Mouse (Mus musculus): Measurements from ENCODE around the gene Crhr1. TPM values are rescaled to one million over a fixed set of nuclear protein-coding genes. Genes with fewer than 3 reads are reported as not detected.
"Not testable (repeated sequence)": the region's sequence is repeated elsewhere in the genome, so short reads cannot be mapped to it uniquely, and the experiment has no call there.

Crhr1 gene
- polyA plus RNA-seq, 1 experiment from 2014 or later, result 9.3 TPM

DNA sequence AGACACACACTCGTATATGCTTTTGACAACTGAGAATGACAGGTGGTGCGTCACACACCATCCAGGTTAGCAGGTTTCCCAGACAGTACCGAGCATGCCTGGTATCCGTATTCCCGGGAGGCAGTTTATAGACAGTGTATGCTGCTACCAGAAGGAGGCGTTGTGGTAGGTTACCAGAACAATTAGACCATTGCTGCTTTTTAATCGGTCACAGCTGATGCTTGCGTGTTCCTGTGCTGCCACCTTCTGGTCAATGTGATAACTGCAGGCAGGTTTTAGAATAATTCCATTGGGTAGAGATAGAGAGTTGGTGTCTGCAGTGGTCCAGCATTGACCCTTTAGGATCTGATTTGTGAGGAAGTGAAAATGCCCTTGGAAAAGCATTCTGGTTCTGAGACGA is 63.1 kb downstream of the Crhr1 start:
- peak overlapping the region; percentile 40 for H3K4me2 ChIP-seq (ENCODE audit: low read length)
- no peak overlapping the region for H3K27ac ChIP-seq (ENCODE audit: low read length)
- 8% methylated on average over 9 of the region's 9 CpGs for WGBS
- H3K36me3 ChIP-seq (ENCODE audit: control insufficient read depth, insufficient read depth, low read length), result no peaks in the 10 kb centered on the region
- H3K27me3 ChIP-seq (ENCODE audit: control insufficient read depth, insufficient read depth, low read depth, low read length), result peaks cover 4% of the 10 kb centered on the region; the same call in 1 of the 2 replicates
- H3K9me3 ChIP-seq (replicated peaks; ENCODE audit: control insufficient read depth, low read length, poor library complexity, severe bottlenecking), result no peaks in the 10 kb centered on the region
- no peaks in the 10 kb centered on the region for H3K4me1 ChIP-seq (ENCODE audit: control insufficient read depth, insufficient read depth, low read length)
- H3K9ac ChIP-seq (ENCODE audit: low read depth, low read length), result no peak overlapping the region; the same call in 1 of the 2 replicates
- ATAC-seq, result peak; percentile 92
- no peak overlapping the region for H3K4me3 ChIP-seq (ENCODE audit: low read depth, low read length)

DNA sequence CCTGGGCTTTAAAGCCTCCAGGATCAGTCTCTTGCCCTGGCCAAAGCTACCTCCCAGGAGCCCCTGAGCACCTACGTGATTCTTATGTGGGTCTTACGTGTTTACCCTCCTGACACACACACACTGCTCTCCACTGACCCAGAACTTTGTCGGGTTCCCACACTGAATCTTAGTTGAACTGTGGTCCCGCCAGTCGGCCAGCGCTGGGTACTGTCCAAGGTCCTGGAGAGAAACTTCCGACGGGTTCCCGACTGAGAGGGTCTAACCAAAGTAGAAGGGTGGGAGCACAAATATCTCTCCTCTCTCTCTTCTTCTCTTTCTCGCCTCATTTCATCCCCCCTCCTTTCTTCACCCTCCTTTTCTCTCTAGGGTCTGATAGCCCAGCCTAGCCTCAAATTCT is 65.2 kb downstream of the Crhr1 start:
- Histone ChIP-seq H3K4me2 (ENCODE audit: low read length) (no peak overlapping the region), H3K4me3 (ENCODE audit: low read depth, low read length) (no peak overlapping the region), H3K27me3 (ENCODE audit: control insufficient read depth, insufficient read depth, low read depth, low read length) (peaks cover 4% of the 10 kb centered on the region; the same call in 1 of the 2 replicates), H3K27ac (ENCODE audit: low read length) (no peak overlapping the region), H3K9me3 (replicated peaks; ENCODE audit: control insufficient read depth, low read length, poor library complexity, severe bottlenecking) (peaks cover 4% of the 10 kb centered on the region; the same call in 1 of the 2 replicates), H3K9ac (ENCODE audit: low read depth, low read length) (no peak overlapping the region), H3K4me1 (ENCODE audit: control insufficient read depth, insufficient read depth, low read length) (no peaks in the 10 kb centered on the region), H3K36me3 (ENCODE audit: control insufficient read depth, insufficient read depth, low read length) (no peaks in the 10 kb centered on the region)
- no peak for ATAC-seq
- 8% methylated on average over 10 of the region's 10 CpGs for WGBS

DNA sequence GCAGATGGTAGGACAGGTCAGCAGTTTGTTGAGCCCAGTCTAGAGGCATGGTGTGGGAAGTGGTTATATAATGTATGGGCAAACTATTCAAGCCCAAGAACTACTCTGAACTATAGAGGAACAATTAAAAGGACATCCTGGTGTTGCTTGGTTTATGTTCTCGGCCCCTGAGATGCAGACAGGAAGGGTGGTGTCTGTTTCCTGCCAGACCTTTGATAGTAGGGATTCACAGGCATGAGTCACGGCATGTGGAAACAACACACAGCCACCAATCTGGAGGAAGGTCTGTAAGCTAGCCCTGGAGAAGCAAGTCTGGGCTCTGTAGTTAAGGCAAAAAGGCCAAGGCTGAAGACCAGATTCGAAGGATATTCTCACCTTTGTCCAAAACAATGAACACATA is 70.6 kb downstream of the Crhr1 start:
- peaks cover 4% of the 10 kb centered on the region; the same call in 1 of the 2 replicates for H3K9me3 ChIP-seq (replicated peaks; ENCODE audit: control insufficient read depth, low read length, poor library complexity, severe bottlenecking)
- H3K4me3 ChIP-seq (ENCODE audit: low read depth, low read length), result no peak overlapping the region
- H3K9ac ChIP-seq (ENCODE audit: low read depth, low read length), result no peak overlapping the region
- H3K27me3 ChIP-seq (ENCODE audit: control insufficient read depth, insufficient read depth, low read depth, low read length), result peaks cover 2% of the 10 kb centered on the region
- H3K4me1 ChIP-seq (ENCODE audit: control insufficient read depth, insufficient read depth, low read length), result no peaks in the 10 kb centered on the region
- no peak for ATAC-seq
- no peak overlapping the region for H3K27ac ChIP-seq (ENCODE audit: low read length)
- no peak overlapping the region for H3K4me2 ChIP-seq (ENCODE audit: low read length)
- WGBS, result 80% methylated on average over 3 of the region's 3 CpGs
- no peaks in the 10 kb centered on the region for H3K36me3 ChIP-seq (ENCODE audit: control insufficient read depth, insufficient read depth, low read length)

DNA sequence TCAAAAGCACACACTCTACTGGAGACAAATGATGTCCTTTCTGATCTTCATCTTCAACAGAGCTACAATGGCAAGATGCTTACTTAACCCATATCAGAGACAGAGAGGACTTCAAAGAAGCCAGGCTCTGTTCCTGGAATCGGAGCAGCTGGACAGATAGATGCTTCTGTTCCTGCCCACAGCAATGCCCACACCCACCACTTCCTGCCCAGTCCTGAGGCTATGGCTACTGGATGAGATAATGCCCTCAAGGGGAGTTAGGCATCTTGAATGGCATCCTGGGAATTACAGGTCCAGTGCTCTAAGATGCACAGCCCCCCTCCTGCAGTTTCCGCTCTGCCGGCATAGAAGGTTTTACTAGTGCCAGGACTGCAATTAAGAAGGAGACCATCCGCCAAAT is 73.9 kb downstream of the Crhr1 start:
- Histone ChIP-seq H3K4me2 (ENCODE audit: low read length) (no peak overlapping the region), H3K9me3 (replicated peaks; ENCODE audit: control insufficient read depth, low read length, poor library complexity, severe bottlenecking) (peaks cover 1% of the 10 kb centered on the region; the same call in 1 of the 2 replicates), H3K27me3 (ENCODE audit: control insufficient read depth, insufficient read depth, low read depth, low read length) (no peaks in the 10 kb centered on the region; the same call in 1 of the 2 replicates), H3K4me1 (ENCODE audit: control insufficient read depth, insufficient read depth, low read length) (no peaks in the 10 kb centered on the region), H3K36me3 (ENCODE audit: control insufficient read depth, insufficient read depth, low read length) (no peaks in the 10 kb centered on the region), H3K9ac (ENCODE audit: low read depth, low read length) (no peak overlapping the region), H3K4me3 (ENCODE audit: low read depth, low read length) (no peak overlapping the region), H3K27ac (ENCODE audit: low read length) (no peak overlapping the region)
- no peak for ATAC-seq
- WGBS, result 86% methylated on average over 4 of the region's 4 CpGs

DNA sequence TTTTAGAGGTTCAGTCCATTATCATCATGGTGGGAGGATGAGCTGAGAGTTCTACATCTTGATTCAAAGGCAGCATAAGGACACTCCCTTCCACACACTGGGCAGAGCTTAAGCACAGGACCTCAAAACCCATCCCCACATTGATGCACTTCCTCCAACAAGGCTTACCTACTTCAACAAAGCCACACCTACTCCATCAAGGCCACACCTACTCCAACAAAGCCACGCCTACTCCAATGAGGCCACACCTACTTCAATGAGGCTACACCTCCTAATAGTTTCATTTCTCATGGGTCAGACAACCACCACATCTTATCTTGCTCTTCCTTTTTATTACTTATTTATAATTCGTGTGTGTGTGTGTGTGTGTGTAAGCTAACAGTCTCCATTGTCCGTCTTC is 76.4 kb downstream of the Crhr1 start:
- H3K9me3 ChIP-seq (replicated peaks; ENCODE audit: control insufficient read depth, low read length, poor library complexity, severe bottlenecking), result no peaks in the 10 kb centered on the region
- no peak overlapping the region for H3K27ac ChIP-seq (ENCODE audit: low read length)
- no peaks in the 10 kb centered on the region for H3K36me3 ChIP-seq (ENCODE audit: control insufficient read depth, insufficient read depth, low read length)
- H3K4me1 ChIP-seq (ENCODE audit: control insufficient read depth, insufficient read depth, low read length), result no peaks in the 10 kb centered on the region
- no peak overlapping the region for H3K4me3 ChIP-seq (ENCODE audit: low read depth, low read length)
- 71% methylated on average over 3 of the region's 3 CpGs for WGBS
- no peak overlapping the region for H3K9ac ChIP-seq (ENCODE audit: low read depth, low read length)
- H3K27me3 ChIP-seq (ENCODE audit: control insufficient read depth, insufficient read depth, low read depth, low read length), result no peaks in the 10 kb centered on the region; the same call in 1 of the 2 replicates
- no peak overlapping the region for H3K4me2 ChIP-seq (ENCODE audit: low read length)
- ATAC-seq, result no peak

DNA sequence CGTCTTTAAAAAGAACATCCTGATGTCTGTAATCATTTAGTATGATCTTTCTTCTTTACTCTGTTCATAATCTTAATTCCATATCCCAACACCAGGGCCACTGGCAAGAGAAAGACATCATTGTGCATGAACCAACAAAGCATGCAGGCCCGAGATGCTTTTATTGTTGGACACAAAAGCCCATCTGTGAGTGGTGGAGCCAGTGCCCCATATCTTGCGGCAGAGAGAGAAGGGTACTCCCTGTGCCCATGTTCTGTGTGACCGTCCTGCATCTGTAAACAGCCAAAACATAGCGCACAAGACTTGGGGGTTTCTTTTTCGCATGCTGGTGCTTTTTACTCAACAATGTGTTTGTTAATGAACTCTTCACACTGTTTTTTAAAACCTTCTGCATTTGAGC is 78.6 kb downstream of the Crhr1 start:
- H3K36me3 ChIP-seq (ENCODE audit: control insufficient read depth, insufficient read depth, low read length), result no peaks in the 10 kb centered on the region
- ATAC-seq, result no peak
- no peaks in the 10 kb centered on the region for H3K4me1 ChIP-seq (ENCODE audit: control insufficient read depth, insufficient read depth, low read length)

DNA sequence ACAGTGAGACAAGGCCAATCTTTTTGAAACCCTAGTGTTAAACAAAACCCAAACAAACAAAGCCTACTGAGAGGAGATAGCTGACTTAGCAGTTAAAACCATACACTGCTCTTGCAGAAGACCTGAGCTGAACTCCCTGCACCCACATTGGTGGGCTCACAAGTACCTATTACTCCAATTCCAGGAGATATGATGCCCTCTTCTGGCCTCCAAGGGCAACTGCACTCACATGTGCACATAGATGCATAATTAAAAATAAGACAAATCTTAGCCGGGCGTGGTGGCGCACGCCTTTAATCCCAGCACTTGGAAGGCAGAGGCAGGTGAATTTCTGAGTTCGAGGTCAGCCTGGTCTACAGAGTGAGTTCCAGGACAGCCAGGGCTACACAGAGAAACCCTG is 81.5 kb downstream of the Crhr1 start:
- not testable (repeated sequence) for H3K4me1 ChIP-seq (ENCODE audit: control insufficient read depth, insufficient read depth, low read length); H3K27me3 ChIP-seq (ENCODE audit: control insufficient read depth, insufficient read depth, low read depth, low read length)
- WGBS, result 91% methylated on average over 5 of the region's 5 CpGs

More for the DNA sequence above, 78.6 kb downstream of the Crhr1 start:
- 85% methylated on average over 6 of the region's 6 CpGs for WGBS
- Histone ChIP-seq H3K4me3 (ENCODE audit: low read depth, low read length) (no peak overlapping the region), H3K27me3 (ENCODE audit: control insufficient read depth, insufficient read depth, low read depth, low read length) (no peaks in the 10 kb centered on the region; the same call in 1 of the 2 replicates), H3K27ac (ENCODE audit: low read length) (no peak overlapping the region), H3K9me3 (replicated peaks; ENCODE audit: control insufficient read depth, low read length, poor library complexity, severe bottlenecking) (no peaks in the 10 kb centered on the region), H3K4me2 (ENCODE audit: low read length) (no peak overlapping the region), H3K9ac (ENCODE audit: low read depth, low read length) (no peak overlapping the region)

DNA sequence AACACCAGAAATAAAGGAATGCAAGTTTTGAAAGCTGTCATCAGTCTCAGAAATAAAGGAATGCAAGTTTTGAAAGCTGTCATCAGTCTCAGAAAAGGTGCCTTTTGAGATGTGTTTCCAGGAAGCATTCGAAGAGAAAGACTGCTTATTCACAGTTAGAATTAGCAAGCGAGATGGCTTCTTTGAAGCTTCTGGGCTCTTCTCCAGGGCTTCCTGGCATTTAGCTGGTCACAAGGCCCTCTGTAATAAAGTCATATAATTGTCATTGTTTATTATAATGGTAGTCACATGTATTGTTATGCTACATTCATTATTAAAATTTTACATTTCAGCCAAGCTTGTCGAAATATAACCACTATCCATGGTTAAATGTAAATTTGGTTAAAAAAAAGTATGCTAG is 85.4 kb downstream of the Crhr1 start:
- no peaks in the 10 kb centered on the region for H3K9me3 ChIP-seq (replicated peaks; ENCODE audit: control insufficient read depth, low read length, poor library complexity, severe bottlenecking)
- no peak overlapping the region for H3K27ac ChIP-seq (ENCODE audit: low read length)
- H3K9ac ChIP-seq (ENCODE audit: low read depth, low read length), result no peak overlapping the region
- no peak overlapping the region for H3K4me2 ChIP-seq (ENCODE audit: low read length)
- H3K36me3 ChIP-seq (ENCODE audit: control insufficient read depth, insufficient read depth, low read length), result no peaks in the 10 kb centered on the region
- H3K27me3 ChIP-seq (ENCODE audit: control insufficient read depth, insufficient read depth, low read depth, low read length), result no peaks in the 10 kb centered on the region
- H3K4me3 ChIP-seq (ENCODE audit: low read depth, low read length), result no peak overlapping the region
- WGBS, result 67% methylated on average over 3 of the region's 3 CpGs
- no peak for ATAC-seq
- 0 out of 2 replicates have a peak, but pooled peaks cover 3% of the 10 kb centered on the region for H3K4me1 ChIP-seq (ENCODE audit: control insufficient read depth, insufficient read depth, low read length)

More for the DNA sequence above, 81.5 kb downstream of the Crhr1 start:
- H3K9ac ChIP-seq (ENCODE audit: low read depth, low read length); H3K36me3 ChIP-seq (ENCODE audit: control insufficient read depth, insufficient read depth, low read length); H3K4me3 ChIP-seq (ENCODE audit: low read depth, low read length); H3K9me3 ChIP-seq (replicated peaks; ENCODE audit: control insufficient read depth, low read length, poor library complexity, severe bottlenecking); H3K4me2 ChIP-seq (ENCODE audit: low read length); H3K27ac ChIP-seq (ENCODE audit: low read length); ATAC-seq: not testable (repeated sequence)

DNA sequence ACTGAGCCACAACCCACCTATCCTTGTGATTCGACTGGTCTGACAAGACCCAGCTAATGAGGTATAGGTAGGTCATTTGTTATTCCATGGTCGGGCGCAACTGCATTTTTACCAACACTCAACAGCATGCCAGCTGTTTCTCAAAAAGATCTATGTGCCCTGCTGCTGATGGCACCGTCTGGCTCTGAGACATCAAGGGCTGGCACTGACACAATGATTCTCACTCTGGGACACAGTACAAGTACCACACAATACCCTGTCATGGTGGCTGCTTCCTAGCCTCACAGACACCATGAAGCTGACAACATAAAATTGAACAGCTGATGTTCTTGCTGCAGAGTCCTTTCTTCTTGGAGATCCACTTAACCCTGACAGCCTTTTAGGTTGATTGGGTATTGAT is 87.6 kb downstream of the Crhr1 start:
- H3K27ac ChIP-seq (ENCODE audit: low read length), result no peak overlapping the region
- H3K4me2 ChIP-seq (ENCODE audit: low read length), result no peak overlapping the region
- no peaks in the 10 kb centered on the region for H3K27me3 ChIP-seq (ENCODE audit: control insufficient read depth, insufficient read depth, low read depth, low read length)
- H3K4me1 ChIP-seq (ENCODE audit: control insufficient read depth, insufficient read depth, low read length), result 0 out of 2 replicates have a peak, but pooled peaks cover 3% of the 10 kb centered on the region
- no peaks in the 10 kb centered on the region for H3K36me3 ChIP-seq (ENCODE audit: control insufficient read depth, insufficient read depth, low read length)
- no peak for ATAC-seq
- no peaks in the 10 kb centered on the region for H3K9me3 ChIP-seq (replicated peaks; ENCODE audit: control insufficient read depth, low read length, poor library complexity, severe bottlenecking)
- no peak overlapping the region for H3K4me3 ChIP-seq (ENCODE audit: low read depth, low read length)
- no peak overlapping the region for H3K9ac ChIP-seq (ENCODE audit: low read depth, low read length)
- WGBS, result 84% methylated on average over 4 of the region's 4 CpGs

All from midbrain, embryonic 16.5 days (tissue).